Mouse (Mus musculus) liver, postnatal 0 days (tissue): ENCODE data around the gene Tshz2. TPM values are rescaled to one million over a fixed set of nuclear protein-coding genes. Genes with fewer than 3 reads are reported as not detected.
A peak's percentile ranks its signal among the peaks of the same experiment; 100 is the strongest.

ENCODE experiments used
- ATAC-seq: fragments of 200-750 bp; cut with Nextera tagmentation; 2 replicates; pipeline ENCODE4 v1.8.0; 2017; ENCODE audit warnings: mild to moderate bottlenecking, moderate library complexity
- DNase-seq: peaks from one replicate; pipeline ENCODE4 v3.0.0-alpha.2; 2016
- H3K27ac ChIP-seq: fragments of 300-500 bp; sonication (generic); 2 replicates; pipeline ENCODE4 v1.5.1; 2014; ENCODE audit warnings: antibody characterized with exemption, moderate library complexity, mild to moderate bottlenecking, low read depth
- H3K27me3 ChIP-seq: fragments of 300-500 bp; sonication (generic); 2 replicates; pipeline ENCODE4 v1.6.1; 2014; ENCODE audit warnings: low read length, control low read depth, mixed read lengths; ENCODE audit not compliant: insufficient read depth
- H3K36me3 ChIP-seq: fragments of 300-500 bp; sonication (generic); replicated peaks from 2 replicates; pipeline ENCODE4 v1.6.1; 2014; ENCODE audit warnings: mild to moderate bottlenecking, control low read depth, low read length, moderate library complexity, mixed read lengths; ENCODE audit not compliant: insufficient read depth
- H3K4me1 ChIP-seq: fragments of 300-500 bp; sonication (generic); 2 replicates; pipeline ENCODE4 v1.6.1; 2014; ENCODE audit warnings: antibody characterized with exemption, mild to moderate bottlenecking, control low read depth; ENCODE audit not compliant: insufficient read depth
- H3K4me2 ChIP-seq: fragments of 300-500 bp; sonication (generic); 2 replicates; pipeline ENCODE4 v1.6.1; 2014; ENCODE audit warnings: low read depth, mild to moderate bottlenecking, low read length, moderate library complexity, mixed read lengths
- H3K4me3 ChIP-seq: fragments of 300-500 bp; sonication (generic); 2 replicates; pipeline ENCODE4 v1.5.1; 2014; ENCODE audit warnings: low read depth, low read length
- H3K9ac ChIP-seq: fragments of 300-500 bp; sonication (generic); replicated peaks from 2 replicates; pipeline ENCODE4 v1.6.1; 2014; ENCODE audit warnings: mild to moderate bottlenecking, moderate library complexity
- H3K9me3 ChIP-seq: fragments of 300-500 bp; sonication (generic); 2 replicates; pipeline ENCODE4 v1.6.1; 2016; ENCODE audit warnings: mild to moderate bottlenecking, control low read depth, low read length, mixed read lengths
- CTCF ChIP-seq: sonication (generic); IDR thresholded peaks from 2 replicates; pipeline ENCODE4 v1.5.1; 2016; ENCODE audit warnings: antibody characterized with exemption, low read depth
- EP300 ChIP-seq: IDR thresholded peaks from 2 replicates; pipeline ENCODE4 v1.6.1; 2016; ENCODE audit warnings: antibody characterized with exemption, low read depth, mild to moderate bottlenecking
- WGBS: fragments of 180-500 bp; shearing (Covaris S2); extraction: QIAGEN DNeasy Blood & Tissue Kit; methylation state at CpG from one replicate; pipeline ENCODE4 v1.1.7; 2014; ENCODE audit not compliant: insufficient replicate concordance; 5-methylcytosine and 5-hydroxymethylcytosine counted together
- polyA plus RNA-seq: library from polyadenylated mRNA; unstranded; fragments of >200 nt; fragmentation: Nextera tagmentation; extraction: Ambion mirVana; gene quantifications from 2 replicates; pipeline ENCODE4 v1.2.1, GENCODE M21; 2015

Gene Tshz2
- polyA plus RNA-seq, 1 experiment from 2014 or later: 1.5 TPM

DNA sequence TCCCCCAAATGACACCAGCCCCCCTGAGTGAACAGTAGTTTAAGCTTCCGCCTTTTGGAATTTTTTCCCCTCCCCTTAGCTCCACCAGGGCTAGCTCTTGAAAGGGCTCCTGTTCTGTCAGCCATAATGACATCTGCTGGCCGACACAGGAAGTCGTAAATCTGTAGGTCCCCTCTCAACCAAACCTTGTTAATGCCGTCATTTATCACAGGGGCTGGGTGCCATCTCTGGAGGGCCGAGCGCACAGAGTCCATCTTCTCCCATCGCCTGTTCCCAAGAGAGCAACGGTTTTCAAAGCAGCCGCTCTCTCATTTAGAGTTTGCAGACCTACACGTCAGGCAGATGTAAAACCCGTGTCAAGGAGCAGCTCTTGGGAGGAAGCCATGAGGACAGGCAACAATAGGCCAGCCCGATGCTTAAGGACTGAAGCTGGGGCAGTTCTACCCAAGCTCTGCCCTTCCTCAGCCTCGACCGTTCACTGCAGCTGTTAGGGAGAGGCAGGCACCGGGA, 11.6 kb upstream of the Tshz2 start:
- TF ChIP-seq EP300 (no peak), CTCF (peak; percentile 34)
- H3K27me3 ChIP-seq: no peaks in the 10 kb centered on the region
- H3K4me1 ChIP-seq: no peaks in the 10 kb centered on the region
- no peak overlapping the region for H3K4me3 ChIP-seq
- no peak overlapping the region for H3K27ac ChIP-seq
- DNase-seq (no peak), ATAC-seq (no peak)
- no peaks in the 10 kb centered on the region for H3K9me3 ChIP-seq
- 33% methylated on average over 15 of the region's 15 CpGs for WGBS
- no peak overlapping the region; the same call in 1 of the 2 replicates for H3K9ac ChIP-seq
- peak overlapping the region; percentile 9; the same call in 1 of the 2 replicates for H3K4me2 ChIP-seq
- no peaks in the 10 kb centered on the region for H3K36me3 ChIP-seq

GRCm38 (mm10) chr2:169630070-169630469, 2.7 kb upstream of the Tshz2 start:
- H3K36me3 ChIP-seq: no peaks in the 10 kb centered on the region
- H3K9ac ChIP-seq: no peak overlapping the region
- peaks cover 11% of the 10 kb centered on the region; the same call in 1 of the 2 replicates for H3K27me3 ChIP-seq
- H3K27ac ChIP-seq: no peak overlapping the region
- peaks cover 2% of the 10 kb centered on the region; the same call in 1 of the 2 replicates for H3K4me1 ChIP-seq
- H3K4me3 ChIP-seq: no peak overlapping the region
- TF ChIP-seq EP300: no peak
- no peak for TF ChIP-seq CTCF
- 76% methylated on average over 3 of the region's 3 CpGs for WGBS
- ATAC-seq (no peak), DNase-seq (no peak)
- no peaks in the 10 kb centered on the region for H3K9me3 ChIP-seq
- no peak overlapping the region for H3K4me2 ChIP-seq

GRCm38 (mm10) chr2:169633491-169634289, 877 bp downstream of the Tshz2 start:
- TF ChIP-seq CTCF: no peak
- TF ChIP-seq EP300: no peak
- Histone ChIP-seq H3K4me3 (peak overlapping the region; percentile 58), H3K4me1 (peaks cover 2% of the 10 kb centered on the region; the same call in 1 of the 2 replicates), H3K27ac (peak overlapping the region; percentile 82), H3K4me2 (peak overlapping the region; percentile 77), H3K9ac (peak overlapping the region; percentile 73), H3K9me3 (no peaks in the 10 kb centered on the region), H3K27me3 (peaks cover 11% of the 10 kb centered on the region; the same call in 1 of the 2 replicates), H3K36me3 (no peaks in the 10 kb centered on the region)
- peak; percentile 28 for DNase-seq
- WGBS: 2% methylated on average over 38 of the region's 38 CpGs
- ATAC-seq: peak; percentile 20; the same call in 1 of the 2 replicates

- Histone ChIP-seq H3K9ac (peak overlapping the region; percentile 73), H3K36me3 (no peaks in the 10 kb centered on the region), H3K27ac (peak overlapping the region; percentile 67; the same call in 1 of the 2 replicates), H3K4me3 (peak overlapping the region; percentile 58), H3K4me2 (peak overlapping the region; percentile 77), H3K27me3 (peaks cover 11% of the 10 kb centered on the region; the same call in 1 of the 2 replicates), H3K9me3 (no peaks in the 10 kb centered on the region), H3K4me1 (peaks cover 2% of the 10 kb centered on the region; the same call in 1 of the 2 replicates)
- DNase-seq (no peak), ATAC-seq (no peak)
- no peak for TF ChIP-seq CTCF
- no peak for TF ChIP-seq EP300
- WGBS: 43% methylated on average over 17 of the region's 17 CpGs
Observed at GRCm38 (mm10) chr2:169634619-169635382, 2.0 kb downstream of the Tshz2 start.

GRCm38 (mm10) chr2:169635428-169635827, 2.6 kb downstream of the Tshz2 start:
- H3K27me3 ChIP-seq: peaks cover 11% of the 10 kb centered on the region; the same call in 1 of the 2 replicates
- peak overlapping the region; percentile 58 for H3K4me3 ChIP-seq
- TF ChIP-seq EP300 (no peak), CTCF (no peak)
- peak overlapping the region; percentile 77 for H3K4me2 ChIP-seq
- peaks cover 2% of the 10 kb centered on the region; the same call in 1 of the 2 replicates for H3K4me1 ChIP-seq
- H3K9ac ChIP-seq: no peak overlapping the region
- H3K27ac ChIP-seq: peak overlapping the region; percentile 11; the same call in 1 of the 2 replicates
- ATAC-seq (no peak), DNase-seq (no peak)
- H3K9me3 ChIP-seq: no peaks in the 10 kb centered on the region
- no peaks in the 10 kb centered on the region for H3K36me3 ChIP-seq
- WGBS: 54% methylated on average over 7 of the region's 7 CpGs

- Histone ChIP-seq H3K4me1 (peaks cover 2% of the 10 kb centered on the region; the same call in 1 of the 2 replicates), H3K27me3 (peaks cover 11% of the 10 kb centered on the region; the same call in 1 of the 2 replicates), H3K9ac (no peak overlapping the region), H3K4me2 (peak overlapping the region; percentile 40), H3K4me3 (no peak overlapping the region), H3K9me3 (no peaks in the 10 kb centered on the region), H3K27ac (no peak overlapping the region), H3K36me3 (no peaks in the 10 kb centered on the region)
- ATAC-seq (no peak), DNase-seq (no peak)
- TF ChIP-seq EP300 (no peak), CTCF (no peak)
- 71% methylated on average over 4 of the region's 4 CpGs for WGBS
Observed at GRCm38 (mm10) chr2:169636414-169636813, 3.6 kb downstream of the Tshz2 start.
